Mouse (Mus musculus) c-Kit-negative CD71-positive TER-119-positive erythroid progenitor cells, embryonic 14.5 days (primary cell): ENCODE data around the gene Boll.
A peak's percentile ranks its signal among the peaks of the same experiment; 100 is the strongest.

Experiments used
- DNase-seq: peaks from one replicate; pipeline ENCODE4 v3.0.0-alpha.2; 2013; ENCODE audit warnings: low read depth, low spot score

Boll gene

DNA sequence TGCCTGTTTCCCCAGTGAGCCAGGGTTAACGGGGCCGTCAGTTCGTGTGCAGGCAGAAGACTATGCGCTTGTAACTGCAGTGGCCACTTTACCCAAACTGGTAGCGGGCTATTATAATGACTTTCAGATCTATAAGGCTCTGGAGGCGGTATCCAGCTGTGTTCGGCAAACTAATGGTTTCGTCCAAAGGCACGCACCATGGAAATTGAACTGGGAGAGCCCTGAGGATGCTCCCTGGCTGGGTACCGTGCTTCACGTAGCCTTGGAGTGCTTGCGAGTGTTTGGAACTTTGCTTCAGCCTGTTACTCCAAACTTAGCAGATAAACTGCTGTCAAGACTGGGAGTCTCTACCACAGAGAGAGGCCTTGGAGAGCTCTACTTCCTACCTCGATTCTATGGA, 124.8 kb downstream of the Boll start:
- DNase-seq, result peak; percentile 8

- DNase-seq, result peak; percentile 17
These were observed 125.6 kb downstream of the Boll start for GRCm38 (mm10) chr1:55237643-55238161.

DNA sequence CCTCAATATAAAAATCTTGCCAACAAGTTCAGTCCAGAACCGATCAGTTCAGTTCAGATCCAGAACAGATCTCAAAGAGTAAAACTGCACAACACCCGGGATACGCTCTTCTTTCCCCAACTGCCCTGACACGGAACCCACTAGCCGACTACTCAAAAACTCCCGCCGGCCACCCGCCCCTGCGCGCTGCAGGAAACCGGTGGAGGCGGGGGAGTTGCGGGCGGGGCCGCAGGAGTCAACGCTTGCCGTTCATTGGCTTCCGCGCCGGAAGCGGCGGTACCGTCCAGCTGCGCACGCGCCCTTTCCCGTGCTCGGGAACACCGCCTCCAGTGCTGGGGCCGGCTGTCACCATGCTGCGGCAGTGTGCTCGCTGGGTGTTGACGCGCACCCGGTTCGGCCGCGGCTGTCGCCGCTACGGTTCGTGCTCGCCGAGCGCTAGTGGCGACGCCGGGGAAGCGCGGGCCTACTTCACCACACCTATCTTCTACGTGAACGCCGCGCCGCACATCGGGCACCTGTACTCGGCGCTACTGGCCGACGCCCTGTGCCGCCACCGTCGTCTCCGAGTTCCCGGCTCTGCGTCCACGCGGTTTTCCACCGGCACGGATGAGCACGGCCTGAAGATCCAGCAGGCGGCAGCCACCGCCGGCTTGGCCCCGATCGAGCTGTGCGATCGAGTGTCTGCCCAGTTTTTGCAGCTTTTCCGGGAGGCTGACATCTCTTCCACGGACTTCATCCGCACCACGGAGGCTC, 126.2 kb downstream of the Boll start, which contains the start of gene Mars2:
Gene Mars2, plus strand, starts transcription at position 288 of the 753 bp plus-strand sequence.
- DNase-seq, result peak; percentile 88

- no peak for DNase-seq
These were observed 126.8 kb downstream of the Boll start for GRCm38 (mm10) chr1:55236487-55236886.

DNA sequence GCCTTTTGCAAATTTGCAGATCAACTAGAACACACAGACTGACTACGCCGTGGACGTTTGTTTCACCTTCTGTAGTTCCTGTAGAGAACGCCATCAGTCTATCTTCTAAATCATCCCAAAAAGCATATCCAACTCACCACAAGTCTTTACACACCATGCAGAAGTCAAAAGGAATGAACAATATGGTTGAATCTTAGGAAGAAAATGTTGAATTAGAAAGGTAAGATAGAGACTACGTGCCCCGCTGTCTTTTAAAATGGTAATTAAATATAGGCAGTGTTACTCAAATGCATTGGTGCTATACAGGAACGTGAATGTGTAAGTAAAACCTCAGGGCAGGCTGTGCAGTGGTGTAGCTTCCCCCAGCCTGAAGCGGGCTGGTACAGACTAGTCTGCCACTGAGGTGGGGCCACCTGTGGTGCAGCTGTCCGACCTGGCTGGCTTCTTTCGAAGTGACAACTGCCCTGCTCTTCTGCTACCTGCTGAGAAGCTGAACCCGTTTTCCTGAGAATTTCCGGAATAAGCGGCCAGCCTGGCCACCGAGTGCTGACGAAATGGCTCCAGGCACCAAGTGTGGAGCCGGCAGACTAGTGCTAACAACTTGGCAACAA, 128.3 kb downstream of the Boll start:
- DNase-seq, result no peak

DNA sequence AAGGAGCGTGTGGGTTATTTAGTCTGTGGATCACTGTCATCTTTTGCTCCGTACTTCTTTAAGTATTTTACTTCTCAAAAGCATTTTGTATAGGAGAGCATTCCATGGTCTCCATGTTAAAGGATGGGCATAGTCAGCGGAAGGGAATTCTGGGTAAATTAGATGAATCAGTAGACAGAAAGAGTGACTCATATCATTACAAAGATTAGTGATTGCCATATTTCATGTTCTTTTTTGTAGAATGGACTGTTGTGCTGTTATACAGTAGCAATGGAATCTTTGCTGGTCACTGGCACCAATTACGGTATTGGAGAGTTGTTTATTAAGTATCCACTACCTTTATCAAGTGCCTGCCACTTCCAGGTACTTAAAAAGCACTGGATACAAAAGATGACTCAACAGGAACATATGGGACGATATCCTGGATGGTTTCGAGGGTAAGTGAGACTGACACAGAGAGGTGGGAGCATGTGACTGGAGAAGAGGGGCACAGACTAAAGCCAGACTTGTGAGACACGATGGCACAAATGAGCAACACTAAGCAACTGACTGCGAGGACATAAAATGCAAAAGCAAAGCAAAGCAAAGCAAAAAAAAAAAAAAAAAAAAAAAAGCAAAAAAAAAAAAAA, 134.9 kb downstream of the Boll start:
- DNase-seq, result no peak

DNA sequence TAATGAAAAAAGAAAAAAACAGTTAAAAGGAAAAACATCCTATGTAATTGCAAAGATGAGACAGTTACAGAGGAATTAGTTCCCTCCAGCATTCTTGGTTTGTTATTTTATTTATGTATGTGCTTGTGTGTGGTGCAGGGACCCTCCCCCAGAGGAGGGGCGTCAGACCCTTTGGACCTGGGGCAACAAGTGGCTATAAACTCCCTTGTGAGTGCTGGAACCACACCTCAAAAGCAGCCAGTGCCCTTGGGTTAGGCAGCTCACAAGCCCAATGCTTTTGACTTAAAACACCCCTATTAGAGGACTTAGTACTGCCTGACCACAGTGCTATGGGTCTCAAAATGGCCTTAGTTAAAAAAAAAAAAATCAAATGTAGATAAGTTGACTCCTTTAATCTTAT, 135.9 kb downstream of the Boll start:
- DNase-seq, result no peak

GRCm38 (mm10) chr1:55226011-55226857, 137.0 kb downstream of the Boll start, which contains the start of gene Rftn2:
TSS of gene Rftn2 (minus strand) at chr1:55226782.
- no peak for DNase-seq

DNA sequence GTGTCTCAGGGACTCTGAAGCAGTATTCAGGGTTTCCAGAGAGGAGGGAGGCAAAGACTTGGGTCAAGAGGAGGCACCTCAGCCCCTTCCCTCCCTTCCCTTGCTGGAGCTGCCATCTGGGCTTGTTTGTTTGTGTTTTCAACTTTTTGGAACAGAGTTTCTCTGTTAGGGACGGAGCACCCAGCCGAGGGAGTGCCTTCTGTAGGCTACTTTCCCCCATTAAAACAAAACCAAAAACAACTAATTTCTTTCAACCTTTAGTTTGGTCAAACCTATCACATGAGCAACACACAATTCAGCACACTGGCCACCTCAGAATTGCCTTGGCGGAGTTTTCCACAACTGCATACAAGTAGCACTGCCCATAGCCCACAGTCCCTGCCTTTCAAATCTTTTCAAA, 137.9 kb downstream of the Boll start:
- no peak for DNase-seq

- DNase-seq, result no peak
These were observed 139.2 kb downstream of the Boll start for GRCm38 (mm10) chr1:55224111-55224510.

- DNase-seq, result no peak
These were observed 140.2 kb downstream of the Boll start for GRCm38 (mm10) chr1:55223026-55223425.

- DNase-seq, result no peak
These were observed 141.9 kb downstream of the Boll start for GRCm38 (mm10) chr1:55221352-55221751.

DNA sequence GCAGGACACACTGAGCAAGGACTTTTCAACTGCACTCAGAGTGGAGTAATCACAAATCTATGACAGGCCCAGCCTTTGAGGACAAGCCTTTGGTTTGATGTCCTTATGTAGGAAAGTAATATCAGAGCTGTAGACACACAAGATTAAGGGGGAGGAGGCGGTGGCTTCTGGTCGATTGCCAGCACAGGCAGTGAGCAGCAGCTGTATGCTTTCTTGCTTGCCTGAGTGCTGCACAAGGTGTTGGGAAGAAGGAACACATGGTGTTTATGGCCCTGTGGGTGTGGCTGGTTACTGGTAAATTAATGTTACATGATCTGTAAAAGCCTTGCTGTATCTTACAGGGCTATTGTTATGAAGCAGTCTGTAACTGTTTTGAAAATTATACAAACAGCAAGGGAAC, 146.1 kb downstream of the Boll start:
- DNase-seq, result no peak

- DNase-seq, result no peak
These were observed 148.0 kb downstream of the Boll start for GRCm38 (mm10) chr1:55215185-55215813.

GRCm38 (mm10) chr1:55213936-55214335, 149.3 kb downstream of the Boll start:
- no peak for DNase-seq

DNA sequence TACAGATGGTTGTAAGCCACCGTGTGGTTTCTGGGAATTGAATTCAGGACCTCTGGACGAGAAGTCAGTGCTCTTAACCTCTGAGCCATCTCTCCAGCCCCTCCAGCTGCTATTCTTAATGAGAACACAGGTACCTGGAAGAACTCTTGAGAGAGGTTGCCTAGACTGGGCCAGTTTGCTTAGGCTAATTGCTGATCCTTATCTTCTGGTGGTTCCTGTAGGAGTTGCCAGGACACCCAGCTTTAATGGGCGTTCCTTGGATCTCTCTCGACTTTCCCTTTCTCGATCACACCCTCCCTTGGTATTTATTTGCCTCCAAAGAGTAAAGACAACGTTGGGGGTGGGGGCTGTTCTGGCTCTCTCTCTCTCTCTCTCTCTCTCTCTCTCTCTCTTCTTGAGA, 149.8 kb downstream of the Boll start:
- no peak for DNase-seq

GRCm38 (mm10) chr1:55212771-55213170, 150.5 kb downstream of the Boll start:
- no peak for DNase-seq

DNA sequence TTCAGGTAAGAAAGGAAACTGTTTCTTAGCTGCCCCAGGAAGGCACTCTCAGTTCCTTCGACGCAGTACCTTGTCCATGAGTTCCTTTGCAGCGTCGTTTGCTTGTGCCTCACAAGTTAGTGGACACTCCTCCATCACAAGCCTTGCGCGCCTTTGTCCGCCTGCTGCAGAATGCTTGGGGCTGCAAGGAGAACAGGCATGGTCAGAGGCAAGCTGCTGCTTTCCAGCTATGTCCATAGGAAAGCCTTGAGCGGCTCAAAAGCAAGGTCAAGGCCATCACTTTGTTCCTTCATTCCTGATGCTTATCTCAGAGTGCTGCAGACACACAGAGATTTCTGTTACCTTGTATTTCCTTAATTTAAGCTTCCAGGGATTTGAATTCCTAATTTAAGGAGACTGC, 152.2 kb downstream of the Boll start:
- DNase-seq, result no peak

GRCm38 (mm10) chr1:55210202-55210965, 152.9 kb downstream of the Boll start:
- DNase-seq, result no peak

DNA sequence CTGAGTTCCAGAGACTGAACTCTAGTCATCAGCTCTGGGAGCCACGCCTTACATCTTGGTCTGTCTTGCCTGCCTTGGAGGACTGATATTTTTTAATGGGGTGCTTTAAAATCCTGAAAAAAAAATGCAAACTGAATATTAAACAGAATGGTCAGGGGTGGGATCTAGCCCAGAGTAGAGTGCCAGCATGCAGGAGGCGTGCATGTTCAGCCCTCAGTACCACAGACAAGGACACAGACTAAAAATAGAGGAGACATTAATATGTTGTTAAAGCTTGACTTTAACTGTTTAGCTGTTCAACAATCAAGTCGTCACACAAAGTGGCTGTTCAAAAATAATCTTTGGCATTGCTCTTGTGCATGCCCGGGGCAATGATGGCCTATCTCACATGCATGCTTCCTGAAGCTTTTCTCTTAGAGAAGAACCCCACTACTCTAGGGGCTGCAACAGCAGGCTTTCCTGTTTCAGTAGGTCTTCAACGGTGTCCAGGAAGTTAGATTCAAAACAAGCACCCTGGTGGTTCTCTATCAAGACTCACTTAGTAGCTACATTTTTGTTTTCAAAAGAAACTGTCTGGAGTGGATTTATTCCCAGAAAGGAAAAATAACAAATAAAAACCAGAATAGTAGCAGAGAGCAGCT, 154.6 kb downstream of the Boll start:
- no peak for DNase-seq
